ENCODE assay signal across 27 mouse cellular contexts in genomic region chr5:51447631-51448030, GRCm38 (mm10).
DNase-seq lines count a peak whose midpoint lies in the region; ATAC-seq and TF ChIP-seq lines count a peak whose summit lies in the region.
"Had no signal": no experiment of that assay in that cellular context is flagged by ENCODE, and none has a peak within 500 bp of the region (broad histone marks: within the 10 kb centered on the region; RNA-seq: fewer than 3 reads in every experiment).

No protein-coding gene starts in this region.

- no peaks in the 10 kb centered on the region for H3K27me3 ChIP-seq in kidney, adult 2 months (replicated peaks; ENCODE audit: control insufficient read depth, insufficient read depth, low read length)
- no peaks in the 10 kb centered on the region for H3K27me3 ChIP-seq in kidney, embryonic 15.5 days
- H3K27me3 ChIP-seq in kidney, embryonic 14.5 days (ENCODE audit: control insufficient read depth, insufficient read depth, low read length), result no peaks in the 10 kb centered on the region
- H3K27me3 ChIP-seq in small intestine, adult 2 months (ENCODE audit: control insufficient read depth, insufficient read depth, low read length), result no peaks in the 10 kb centered on the region
- H3K27me3 ChIP-seq: CH12.LX; embryonic facial prominence, embryonic 13.5 days; embryonic facial prominence, embryonic 15.5 days; forebrain, embryonic 12.5 days; Patski had no signal

- TF ChIP-seq POLR2A in kidney, adult 2 months (IDR thresholded peaks at IDR 0.05; ENCODE audit: low read depth, low read length), result no peak
- no peak for TF ChIP-seq POLR2A in small intestine, adult 2 months (IDR thresholded peaks at IDR 0.05; ENCODE audit: low read depth, low read length)

- no peak for ATAC-seq in kidney, embryonic 15.5 days (replicated peaks; ENCODE audit: low FRiP score)
- no peak for ATAC-seq in kidney, embryonic 14.5 days (ENCODE audit: low FRiP score, low TSS enrichment)
- ATAC-seq: activated CD4-positive, CD25-positive, alpha-beta regulatory T cell, adult 4 months; CD4-positive, CD25-positive, alpha-beta regulatory T cell, adult 4 months; forebrain, embryonic 14.5 days; forebrain, embryonic 16.5 days; Patski had no signal

- H3K27ac ChIP-seq in kidney, adult 2 months (ENCODE audit: insufficient read depth, low read depth, low read length), result peak overlapping the region; percentile 91
- 0 out of 2 replicates have a peak overlapping the region, but pooled peaks have one; percentile 27 for H3K27ac ChIP-seq in kidney, embryonic 15.5 days
- no peak overlapping the region for H3K27ac ChIP-seq in kidney, embryonic 14.5 days (ENCODE audit: low read depth, low read length)
- H3K27ac ChIP-seq in small intestine, adult 2 months (ENCODE audit: insufficient read depth, low read depth, low read length), result peak overlapping the region; percentile 25; the same call in 1 of the 2 replicates
- H3K27ac ChIP-seq: embryonic facial prominence, embryonic 13.5 days; embryonic facial prominence, embryonic 15.5 days; forebrain, embryonic 10.5 days; forebrain, embryonic 12.5 days had no signal

- H3K4me2 ChIP-seq in kidney, embryonic 15.5 days, result no peak overlapping the region
- H3K4me2 ChIP-seq in kidney, embryonic 14.5 days (replicated peaks; ENCODE audit: low read depth, low read length), result no peak overlapping the region
- H3K4me2 ChIP-seq: embryonic facial prominence, embryonic 13.5 days; embryonic facial prominence, embryonic 15.5 days; forebrain, embryonic 12.5 days had no signal

- no peaks in the 10 kb centered on the region for H3K9me3 ChIP-seq in kidney, embryonic 15.5 days (replicated peaks)
- H3K9me3 ChIP-seq in kidney, embryonic 14.5 days (ENCODE audit: control insufficient read depth, low read length), result no peaks in the 10 kb centered on the region
- H3K9me3 ChIP-seq: embryonic facial prominence, embryonic 13.5 days; embryonic facial prominence, embryonic 15.5 days; forebrain, embryonic 10.5 days; forebrain, embryonic 12.5 days; G1E had no signal

- peak; percentile 53 for DNase-seq in kidney, adult 2 months
- DNase-seq in kidney, adult 11 months, result no peak
- DNase-seq: adrenal gland, adult 8-10 months; adrenal gland, postnatal 14 days; adrenal gland, postnatal 36 days; B cell, adult 2 months; cerebellum, adult 11-12 months; cerebellum, adult 2 months; cerebellum, adult 9-10 months; cerebellum, postnatal 10 days; cerebellum, postnatal 25 days; embryo, embryonic 11 days had no signal

- no peaks in the 10 kb centered on the region for H3K36me3 ChIP-seq in kidney, adult 2 months (ENCODE audit: control insufficient read depth, insufficient read depth, low read length)
- H3K36me3 ChIP-seq in kidney, embryonic 15.5 days, result no peaks in the 10 kb centered on the region
- no peaks in the 10 kb centered on the region for H3K36me3 ChIP-seq in kidney, embryonic 14.5 days (ENCODE audit: control insufficient read depth, insufficient read depth, low read length)
- peaks cover 2% of the 10 kb centered on the region; the same call in 1 of the 2 replicates for H3K36me3 ChIP-seq in small intestine, adult 2 months (ENCODE audit: control insufficient read depth, insufficient read depth, low read length)
- H3K36me3 ChIP-seq: embryonic facial prominence, embryonic 13.5 days; embryonic facial prominence, embryonic 15.5 days; forebrain, embryonic 10.5 days; forebrain, embryonic 12.5 days; G1E had no signal

- 50% methylated on average over 1 of the region's 1 CpGs for WGBS in kidney, adult 2 months
- WGBS in kidney, embryonic 15.5 days, result 81% methylated on average over 1 of the region's 1 CpGs
- 94% methylated on average over 1 of the region's 1 CpGs for WGBS in kidney, embryonic 14.5 days
- 98% methylated on average over 1 of the region's 1 CpGs for WGBS in small intestine, adult 2 months

- H3K4me3 ChIP-seq in kidney, adult 2 months (ENCODE audit: insufficient read depth, low read depth, low read length), result no peak overlapping the region
- no peak overlapping the region for H3K4me3 ChIP-seq in kidney, embryonic 15.5 days (replicated peaks)
- H3K4me3 ChIP-seq in kidney, embryonic 14.5 days (ENCODE audit: low read length), result no peak overlapping the region
- H3K4me3 ChIP-seq in small intestine, adult 2 months (ENCODE audit: low read depth, low read length), result no peak overlapping the region
- H3K4me3 ChIP-seq: embryonic facial prominence, embryonic 13.5 days; embryonic facial prominence, embryonic 15.5 days; erythroblast, embryonic 14.5 days; forebrain, embryonic 10.5 days; forebrain, embryonic 12.5 days had no signal

- H3K4me1 ChIP-seq in kidney, adult 2 months (ENCODE audit: control insufficient read depth, insufficient read depth, low read length), result peaks cover 27% of the 10 kb centered on the region
- 0 out of 2 replicates have a peak, but pooled peaks cover 3% of the 10 kb centered on the region for H3K4me1 ChIP-seq in kidney, embryonic 15.5 days
- H3K4me1 ChIP-seq in kidney, embryonic 14.5 days (ENCODE audit: control insufficient read depth, insufficient read depth, low read length), result no peaks in the 10 kb centered on the region
- H3K4me1 ChIP-seq in small intestine, adult 2 months (ENCODE audit: control insufficient read depth, insufficient read depth, insufficient read length, low read length), result peaks cover 14% of the 10 kb centered on the region; the same call in 1 of the 2 replicates
- H3K4me1 ChIP-seq: embryonic facial prominence, embryonic 15.5 days; forebrain, embryonic 10.5 days; forebrain, embryonic 12.5 days had no signal

- no peak overlapping the region for H3K9ac ChIP-seq in kidney, embryonic 15.5 days
- no peak overlapping the region for H3K9ac ChIP-seq in kidney, embryonic 14.5 days (ENCODE audit: low read depth, low read length)
- H3K9ac ChIP-seq: embryonic facial prominence, embryonic 13.5 days; embryonic facial prominence, embryonic 15.5 days; forebrain, embryonic 12.5 days had no signal

- no peak for TF ChIP-seq CTCF in kidney, adult 2 months (conservative IDR thresholded peaks at IDR 0.05; ENCODE audit: insufficient read depth, insufficient read length, low read depth, low read length)
- no peak for TF ChIP-seq CTCF in small intestine, adult 2 months (IDR thresholded peaks at IDR 0.05; ENCODE audit: extremely low read depth, insufficient read length, insufficient replicate concordance, low read depth, low read length)
